Mouse (Mus musculus): Measurements from ENCODE around the gene Sh3gl2. TPM values are rescaled to one million over a fixed set of nuclear protein-coding genes. Genes with fewer than 3 reads are reported as not detected.

Gene Sh3gl2
- polyA plus RNA-seq, 1 experiment: 15.4 TPM

GRCm38 (mm10) chr4:85232386-85233381 lies 27.8 kb downstream of the Sh3gl2 start:
- H3K36me3 ChIP-seq (ENCODE audit: control insufficient read depth, insufficient read depth, low read length): no peaks in the 10 kb centered on the region
- H3K4me1 ChIP-seq (ENCODE audit: control insufficient read depth, insufficient read depth, low read length): no peaks in the 10 kb centered on the region
- no peaks in the 10 kb centered on the region for H3K27me3 ChIP-seq (ENCODE audit: control insufficient read depth, insufficient read depth, low read length)
- TF ChIP-seq CTCF (IDR thresholded peaks at IDR 0.05; ENCODE audit: control insufficient read depth, insufficient read depth, insufficient replicate concordance, low read depth, low read length) (no peak), POLR2A (IDR thresholded peaks at IDR 0.05; ENCODE audit: control insufficient read depth, low read depth, low read length) (no peak)
- no peak overlapping the region for H3K27ac ChIP-seq (ENCODE audit: control insufficient read depth, insufficient read depth, low read depth, low read length)
- H3K4me3 ChIP-seq (ENCODE audit: control insufficient read depth, low read depth, low read length): no peak overlapping the region

- H3K27me3 ChIP-seq (ENCODE audit: control insufficient read depth, insufficient read depth, low read length): no peaks in the 10 kb centered on the region
- H3K27ac ChIP-seq (ENCODE audit: control insufficient read depth, insufficient read depth, low read depth, low read length): no peak overlapping the region
Measured at GRCm38 (mm10) chr4:85241675-85242074, 36.7 kb downstream of the Sh3gl2 start.

DNA sequence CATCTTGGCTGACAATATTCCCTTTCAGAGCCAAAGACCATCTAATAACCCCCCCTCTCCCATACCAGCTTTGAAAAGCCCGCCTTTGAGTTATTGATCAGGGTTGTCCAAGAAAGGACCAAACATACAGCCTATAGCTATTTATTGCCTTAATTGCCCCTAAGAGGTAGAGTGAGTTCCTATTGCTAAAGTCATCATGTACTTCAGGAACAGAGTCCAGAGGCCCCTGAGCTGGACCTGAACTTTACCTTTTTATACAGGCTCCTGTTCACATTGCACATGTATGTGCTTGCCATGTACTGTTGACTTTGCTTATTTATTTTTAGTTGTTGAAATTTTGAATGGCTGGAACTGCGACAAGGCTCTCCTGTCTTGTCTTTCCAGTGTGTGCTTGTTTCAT lies 37.6 kb downstream of the Sh3gl2 start:
- no peaks in the 10 kb centered on the region for H3K36me3 ChIP-seq (ENCODE audit: control insufficient read depth, insufficient read depth, low read length)

More at GRCm38 (mm10) chr4:85241675-85242074, 36.7 kb downstream of the Sh3gl2 start:
- Histone ChIP-seq H3K36me3 (ENCODE audit: control insufficient read depth, insufficient read depth, low read length) (no peaks in the 10 kb centered on the region), H3K4me1 (ENCODE audit: control insufficient read depth, insufficient read depth, low read length) (no peaks in the 10 kb centered on the region), H3K4me3 (ENCODE audit: control insufficient read depth, low read depth, low read length) (no peak overlapping the region)
- TF ChIP-seq CTCF (IDR thresholded peaks at IDR 0.05; ENCODE audit: control insufficient read depth, insufficient read depth, insufficient replicate concordance, low read depth, low read length) (no peak), POLR2A (IDR thresholded peaks at IDR 0.05; ENCODE audit: control insufficient read depth, low read depth, low read length) (no peak)

GRCm38 (mm10) chr4:85248673-85249072 lies 43.7 kb downstream of the Sh3gl2 start:
- TF ChIP-seq CTCF (IDR thresholded peaks at IDR 0.05; ENCODE audit: control insufficient read depth, insufficient read depth, insufficient replicate concordance, low read depth, low read length): no peak
- no peak for TF ChIP-seq POLR2A (IDR thresholded peaks at IDR 0.05; ENCODE audit: control insufficient read depth, low read depth, low read length)
- Histone ChIP-seq H3K27ac (ENCODE audit: control insufficient read depth, insufficient read depth, low read depth, low read length) (no peak overlapping the region), H3K4me3 (ENCODE audit: control insufficient read depth, low read depth, low read length) (no peak overlapping the region), H3K4me1 (ENCODE audit: control insufficient read depth, insufficient read depth, low read length) (no peaks in the 10 kb centered on the region), H3K27me3 (ENCODE audit: control insufficient read depth, insufficient read depth, low read length) (no peaks in the 10 kb centered on the region), H3K36me3 (ENCODE audit: control insufficient read depth, insufficient read depth, low read length) (no peaks in the 10 kb centered on the region)

More for the DNA sequence above, 37.6 kb downstream of the Sh3gl2 start:
- Histone ChIP-seq H3K27ac (ENCODE audit: control insufficient read depth, insufficient read depth, low read depth, low read length) (no peak overlapping the region), H3K4me1 (ENCODE audit: control insufficient read depth, insufficient read depth, low read length) (no peaks in the 10 kb centered on the region), H3K27me3 (ENCODE audit: control insufficient read depth, insufficient read depth, low read length) (no peaks in the 10 kb centered on the region), H3K4me3 (ENCODE audit: control insufficient read depth, low read depth, low read length) (no peak overlapping the region)
- TF ChIP-seq POLR2A (IDR thresholded peaks at IDR 0.05; ENCODE audit: control insufficient read depth, low read depth, low read length) (no peak), CTCF (IDR thresholded peaks at IDR 0.05; ENCODE audit: control insufficient read depth, insufficient read depth, insufficient replicate concordance, low read depth, low read length) (no peak)

DNA sequence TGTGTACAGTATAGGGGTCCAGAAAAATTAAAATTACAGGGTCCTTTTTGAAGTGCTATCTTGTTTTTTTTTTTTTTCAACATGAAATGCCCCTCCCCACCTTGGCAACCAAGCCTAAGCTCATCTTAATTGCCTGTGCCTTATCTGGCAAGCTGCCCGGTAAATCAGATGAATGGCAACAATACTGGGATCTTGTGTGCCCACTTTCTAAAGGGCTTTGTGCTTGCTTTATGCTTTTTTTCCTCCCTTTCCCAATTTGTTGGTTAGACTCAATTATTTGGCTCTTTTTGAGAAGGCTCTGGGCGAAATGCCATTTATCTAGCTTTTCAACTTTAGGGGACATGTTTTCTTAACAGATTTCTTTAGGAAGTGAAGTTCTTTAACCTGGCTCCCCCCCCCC lies 45.3 kb downstream of the Sh3gl2 start:
- no peaks in the 10 kb centered on the region for H3K36me3 ChIP-seq (ENCODE audit: control insufficient read depth, insufficient read depth, low read length)
- H3K4me1 ChIP-seq (ENCODE audit: control insufficient read depth, insufficient read depth, low read length): no peaks in the 10 kb centered on the region
- H3K27ac ChIP-seq (ENCODE audit: control insufficient read depth, insufficient read depth, low read depth, low read length): no peak overlapping the region
- TF ChIP-seq CTCF (IDR thresholded peaks at IDR 0.05; ENCODE audit: control insufficient read depth, insufficient read depth, insufficient replicate concordance, low read depth, low read length) (no peak), POLR2A (IDR thresholded peaks at IDR 0.05; ENCODE audit: control insufficient read depth, low read depth, low read length) (no peak)
- H3K4me3 ChIP-seq (ENCODE audit: control insufficient read depth, low read depth, low read length): no peak overlapping the region
- H3K27me3 ChIP-seq (ENCODE audit: control insufficient read depth, insufficient read depth, low read length): no peaks in the 10 kb centered on the region

DNA sequence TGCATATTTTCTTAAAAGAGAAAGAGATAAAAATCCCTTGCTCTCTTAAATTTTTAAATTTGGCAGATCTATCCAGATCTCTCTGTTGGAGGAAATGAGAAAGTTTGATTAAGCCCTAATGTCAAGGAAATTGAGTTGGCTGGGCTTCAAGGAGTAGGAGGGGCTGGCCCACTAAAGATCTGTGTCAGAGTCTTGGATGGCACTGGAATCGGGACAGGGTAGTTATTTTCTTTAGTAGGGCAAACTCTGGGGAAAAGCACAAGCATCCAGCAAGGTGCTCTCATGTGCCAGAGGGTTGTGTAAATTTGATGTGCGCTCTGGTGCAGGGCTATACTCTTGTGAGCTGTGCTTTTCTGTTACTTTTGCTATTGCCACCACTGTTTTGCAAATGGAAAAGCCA lies 45.9 kb downstream of the Sh3gl2 start:
- Histone ChIP-seq H3K4me3 (ENCODE audit: control insufficient read depth, low read depth, low read length) (no peak overlapping the region), H3K36me3 (ENCODE audit: control insufficient read depth, insufficient read depth, low read length) (no peaks in the 10 kb centered on the region), H3K4me1 (ENCODE audit: control insufficient read depth, insufficient read depth, low read length) (no peaks in the 10 kb centered on the region), H3K27me3 (ENCODE audit: control insufficient read depth, insufficient read depth, low read length) (no peaks in the 10 kb centered on the region), H3K27ac (ENCODE audit: control insufficient read depth, insufficient read depth, low read depth, low read length) (no peak overlapping the region)
- TF ChIP-seq CTCF (IDR thresholded peaks at IDR 0.05; ENCODE audit: control insufficient read depth, insufficient read depth, insufficient replicate concordance, low read depth, low read length): no peak
- no peak for TF ChIP-seq POLR2A (IDR thresholded peaks at IDR 0.05; ENCODE audit: control insufficient read depth, low read depth, low read length)

GRCm38 (mm10) chr4:85255771-85256389 lies 51.0 kb downstream of the Sh3gl2 start:
- no peaks in the 10 kb centered on the region for H3K4me1 ChIP-seq (ENCODE audit: control insufficient read depth, insufficient read depth, low read length)
- no peak overlapping the region for H3K27ac ChIP-seq (ENCODE audit: control insufficient read depth, insufficient read depth, low read depth, low read length)
- TF ChIP-seq CTCF (IDR thresholded peaks at IDR 0.05; ENCODE audit: control insufficient read depth, insufficient read depth, insufficient replicate concordance, low read depth, low read length) (no peak), POLR2A (IDR thresholded peaks at IDR 0.05; ENCODE audit: control insufficient read depth, low read depth, low read length) (no peak)
- no peak overlapping the region for H3K4me3 ChIP-seq (ENCODE audit: control insufficient read depth, low read depth, low read length)
- H3K27me3 ChIP-seq (ENCODE audit: control insufficient read depth, insufficient read depth, low read length): no peaks in the 10 kb centered on the region
- H3K36me3 ChIP-seq (ENCODE audit: control insufficient read depth, insufficient read depth, low read length): no peaks in the 10 kb centered on the region

All from testis, adult 2 months (tissue).